Mouse (Mus musculus): ENCODE data around the gene Lmln.
"Not testable (repeated sequence)": the region's sequence is repeated elsewhere in the genome, so short reads cannot be mapped to it uniquely, and the experiment has no call there.

Gene Lmln

GRCm38 (mm10) chr16:33133186-33133585, 70.9 kb downstream of the Lmln start:
- DNase-seq (ENCODE audit: low spot score in 2 of 2), result no peak

GRCm38 (mm10) chr16:33135167-33135566, 72.8 kb downstream of the Lmln start:
- no peak for DNase-seq (ENCODE audit: low spot score in 2 of 2)

- not testable (repeated sequence) for DNase-seq (ENCODE audit: low spot score in 2 of 2)
Observed at GRCm38 (mm10) chr16:33139061-33139460, 76.7 kb downstream of the Lmln start.

GRCm38 (mm10) chr16:33141758-33142280, 79.5 kb downstream of the Lmln start:
- no peak for DNase-seq (ENCODE audit: low spot score in 2 of 2)

GRCm38 (mm10) chr16:33143452-33143851, 81.1 kb downstream of the Lmln start:
- DNase-seq (ENCODE audit: low spot score in 2 of 2), result no peak

- no peak for DNase-seq (ENCODE audit: low spot score in 2 of 2)
Observed at GRCm38 (mm10) chr16:33146185-33146584, 83.9 kb downstream of the Lmln start.

- DNase-seq (ENCODE audit: low spot score in 2 of 2), result no peak
Observed at GRCm38 (mm10) chr16:33148135-33148534, 85.8 kb downstream of the Lmln start.

- not testable (repeated sequence) for DNase-seq (ENCODE audit: low spot score in 2 of 2)
Observed at GRCm38 (mm10) chr16:33150875-33151274, 88.6 kb downstream of the Lmln start.

GRCm38 (mm10) chr16:33151558-33151957, 89.2 kb downstream of the Lmln start:
- DNase-seq (ENCODE audit: low spot score in 2 of 2), result no peak

- peak in 1 of 2 experiments; percentile 28 for DNase-seq (ENCODE audit: low spot score in 2 of 2)
Observed at GRCm38 (mm10) chr16:33154992-33155391, 92.7 kb downstream of the Lmln start.

- no peak for DNase-seq (ENCODE audit: low spot score in 2 of 2)
Observed at GRCm38 (mm10) chr16:33158006-33158405, 95.7 kb downstream of the Lmln start.

GRCm38 (mm10) chr16:33158590-33159071, 96.3 kb downstream of the Lmln start:
- DNase-seq (ENCODE audit: low spot score in 2 of 2), result no peak

- no peak for DNase-seq (ENCODE audit: low spot score in 2 of 2)
Observed at GRCm38 (mm10) chr16:33159363-33159762, 97.0 kb downstream of the Lmln start.

GRCm38 (mm10) chr16:33163330-33164090, 101.2 kb downstream of the Lmln start:
- DNase-seq (ENCODE audit: low spot score in 2 of 2), result peak in 1 of 2 experiments; percentile 25

GRCm38 (mm10) chr16:33166284-33166683, 104.0 kb downstream of the Lmln start:
- DNase-seq (ENCODE audit: low spot score in 2 of 2), result peak in 1 of 2 experiments; percentile 9

GRCm38 (mm10) chr16:33167537-33167936, 105.2 kb downstream of the Lmln start:
- DNase-seq (ENCODE audit: low spot score in 2 of 2), result no peak

- no peak for DNase-seq (ENCODE audit: low spot score in 2 of 2)
Observed at GRCm38 (mm10) chr16:33169471-33170034, 107.2 kb downstream of the Lmln start.

GRCm38 (mm10) chr16:33170716-33171587, 108.6 kb downstream of the Lmln start:
- no peak for DNase-seq (ENCODE audit: low spot score in 2 of 2)

GRCm38 (mm10) chr16:33171800-33172199, 109.5 kb downstream of the Lmln start:
- DNase-seq (ENCODE audit: low spot score in 2 of 2), result no peak

- no peak for DNase-seq (ENCODE audit: low spot score in 2 of 2)
Observed at GRCm38 (mm10) chr16:33173151-33173550, 110.8 kb downstream of the Lmln start.

GRCm38 (mm10) chr16:33174695-33175094, 112.4 kb downstream of the Lmln start:
- no peak for DNase-seq (ENCODE audit: low spot score in 2 of 2)

GRCm38 (mm10) chr16:33176831-33177230, 114.5 kb downstream of the Lmln start:
- not testable (repeated sequence) for DNase-seq (ENCODE audit: low spot score in 2 of 2)

Measured in urinary bladder, postnatal 36 days (tissue).